Mouse (Mus musculus): Measurements from ENCODE around the gene Zfp335.

Gene Zfp335

DNA sequence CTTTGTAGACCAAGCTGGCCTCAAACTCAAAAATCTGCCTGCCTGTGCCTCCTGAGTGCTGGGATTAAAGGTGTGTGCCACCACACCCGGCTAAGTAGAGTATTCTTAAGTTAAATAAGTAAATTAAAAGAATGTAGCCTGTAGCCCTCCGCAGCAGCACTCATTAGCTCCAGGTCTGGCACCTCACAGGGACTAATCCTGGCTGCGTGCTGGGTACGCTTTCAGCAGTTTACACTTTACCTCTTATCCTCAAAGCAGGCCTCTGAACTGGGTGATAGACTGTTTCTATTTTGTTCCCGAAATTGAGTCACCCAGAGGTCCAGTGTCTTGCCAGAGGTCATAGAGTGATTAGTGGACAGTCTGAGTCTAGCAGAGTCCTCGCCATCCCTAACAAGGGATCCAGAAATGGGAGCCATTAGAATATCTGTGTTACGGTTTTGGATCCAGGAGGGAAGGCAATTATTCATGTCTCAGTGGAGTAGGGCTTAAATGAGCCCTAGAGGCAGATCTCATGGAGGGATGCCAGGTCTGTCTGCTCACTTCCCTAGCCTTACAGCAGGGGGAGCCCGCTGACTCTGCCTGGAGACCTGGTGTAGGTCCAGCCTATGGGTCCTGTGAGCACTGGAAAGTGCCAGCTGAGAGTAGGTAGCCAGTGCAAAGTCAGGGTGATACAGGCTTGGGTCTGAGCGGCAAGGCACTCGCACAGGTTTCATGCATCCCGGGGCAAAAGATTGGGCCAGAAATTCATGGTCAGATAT, 12.7 kb upstream of the Zfp335 start:
- DNase-seq (ENCODE audit: low read depth), result peak; percentile 90

DNA sequence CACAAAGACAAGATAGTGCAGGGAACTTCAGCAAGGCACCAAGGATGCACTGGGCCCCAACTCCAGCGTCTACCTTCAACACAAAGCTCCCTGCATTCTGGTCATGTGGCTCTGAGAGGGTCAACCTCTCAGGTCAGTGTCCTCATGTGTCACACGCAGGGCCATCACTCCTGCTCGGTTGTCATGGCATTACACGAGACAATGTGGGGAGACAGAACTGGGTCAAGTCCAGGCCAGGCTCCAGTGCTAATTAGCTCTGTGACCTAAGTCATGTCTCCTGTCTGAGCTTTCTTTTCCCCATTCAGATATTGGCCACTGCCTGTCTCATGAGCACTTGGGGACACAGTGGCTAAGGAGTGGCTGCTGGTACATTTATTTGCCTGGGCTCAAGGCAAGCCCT, 11.7 kb upstream of the Zfp335 start:
- no peak for DNase-seq (ENCODE audit: low read depth)

DNA sequence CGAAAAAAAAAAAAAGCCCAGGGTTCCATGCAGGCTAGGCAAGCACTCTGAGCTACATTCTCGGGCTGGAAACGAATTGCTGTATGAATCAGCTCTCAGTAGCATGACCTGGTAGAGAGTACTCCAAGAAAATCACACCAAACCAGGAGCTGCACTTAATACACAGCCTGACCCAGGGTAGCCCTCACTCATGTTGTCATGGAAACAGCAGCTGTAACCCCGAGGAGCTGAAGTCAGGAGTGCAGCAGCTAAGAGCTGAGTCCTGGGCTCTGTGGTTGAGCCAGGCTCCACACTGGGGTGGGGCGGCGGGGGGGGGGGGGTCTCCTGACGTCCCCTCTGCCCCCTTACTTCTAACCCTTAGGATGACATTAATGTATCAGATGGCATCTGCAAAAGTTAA, 10.4 kb upstream of the Zfp335 start:
- DNase-seq (ENCODE audit: low read depth), result no peak

GRCm38 (mm10) chr2:164918325-164918724, 6.8 kb upstream of the Zfp335 start:
- DNase-seq (ENCODE audit: low read depth), result peak; percentile 76

DNA sequence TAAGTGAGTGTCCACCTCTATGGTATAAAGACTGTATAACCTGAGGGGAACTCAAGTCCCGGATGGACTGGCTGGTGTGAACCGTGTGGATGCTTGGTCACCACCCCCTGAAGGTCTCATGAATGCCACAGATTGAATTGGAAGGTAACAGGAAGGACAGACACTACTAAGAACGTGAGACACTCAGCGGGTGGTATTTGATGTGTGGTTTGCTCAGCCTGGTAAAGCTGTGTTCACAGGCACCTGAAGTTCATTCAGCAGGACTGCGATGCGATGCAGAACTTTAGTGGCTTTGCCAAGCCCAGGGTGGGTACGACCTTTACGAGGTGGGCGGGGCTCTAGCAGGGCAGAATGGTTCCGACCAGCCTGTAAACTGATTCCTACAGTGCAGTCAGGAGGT, 5.8 kb upstream of the Zfp335 start:
- peak; percentile 42 for DNase-seq (ENCODE audit: low read depth)

- no peak for DNase-seq (ENCODE audit: low read depth)
Observed at GRCm38 (mm10) chr2:164916820-164917219, 5.3 kb upstream of the Zfp335 start.

GRCm38 (mm10) chr2:164913428-164913786, 1.9 kb upstream of the Zfp335 start:
- peak; percentile 87 for DNase-seq (ENCODE audit: low read depth)

DNA sequence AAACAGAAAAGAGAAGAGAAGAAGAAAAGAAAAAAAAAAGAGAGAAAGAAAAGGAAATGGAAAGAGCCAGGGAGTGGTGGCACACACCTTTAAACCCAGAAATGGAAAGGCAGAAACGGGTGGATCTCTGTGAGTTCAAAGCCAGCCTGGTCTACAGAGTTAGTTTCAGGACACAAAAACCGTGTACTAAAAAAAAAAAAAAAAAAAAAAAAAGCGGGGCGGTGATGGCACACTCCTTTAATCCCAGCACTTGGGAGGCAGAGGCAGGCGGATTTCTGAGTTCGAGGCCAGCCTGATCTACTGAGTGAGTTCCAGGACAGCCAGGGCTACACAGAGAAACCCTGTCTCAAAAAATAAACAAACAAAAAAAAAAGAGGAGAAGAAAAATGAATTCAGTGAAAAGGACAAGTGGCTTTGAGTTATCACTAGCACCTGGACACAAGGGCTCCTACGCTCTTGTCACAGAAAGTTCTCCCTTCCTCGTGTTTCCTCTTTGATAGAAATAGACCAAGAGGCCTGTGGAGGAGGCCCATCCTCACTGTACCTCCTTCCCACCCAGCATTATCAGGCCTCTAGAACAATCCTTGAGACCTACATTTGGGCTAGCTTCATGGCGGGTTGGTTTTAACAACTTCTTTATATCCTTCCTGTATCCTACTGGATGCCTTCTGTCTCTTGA, 1.3 kb upstream of the Zfp335 start:
- DNase-seq (ENCODE audit: low read depth), result no peak

DNA sequence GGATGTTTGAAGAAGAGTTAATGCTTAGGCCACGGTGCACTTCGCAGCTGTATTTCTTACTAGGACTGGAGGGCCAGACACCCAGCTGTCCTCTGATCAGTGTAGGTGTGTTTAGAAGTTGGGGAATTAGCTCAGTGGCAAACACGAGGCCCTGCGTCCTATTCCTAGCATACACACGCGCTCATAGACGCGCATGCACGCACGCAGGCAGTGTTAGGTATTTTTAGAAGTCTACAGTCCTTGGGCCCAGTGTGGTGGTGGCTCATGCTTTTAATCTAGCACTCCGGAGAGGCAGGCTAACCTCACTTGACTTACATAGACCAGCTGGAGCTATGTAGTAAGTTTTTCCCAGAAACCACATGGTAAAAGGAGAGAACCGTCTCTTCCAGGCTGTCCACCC, 594 bp upstream of the Zfp335 start:
- DNase-seq (ENCODE audit: low read depth), result peak; percentile 84

- no peak for DNase-seq (ENCODE audit: low read depth)
Observed at GRCm38 (mm10) chr2:164910360-164911061, 1.0 kb downstream of the Zfp335 start.

DNA sequence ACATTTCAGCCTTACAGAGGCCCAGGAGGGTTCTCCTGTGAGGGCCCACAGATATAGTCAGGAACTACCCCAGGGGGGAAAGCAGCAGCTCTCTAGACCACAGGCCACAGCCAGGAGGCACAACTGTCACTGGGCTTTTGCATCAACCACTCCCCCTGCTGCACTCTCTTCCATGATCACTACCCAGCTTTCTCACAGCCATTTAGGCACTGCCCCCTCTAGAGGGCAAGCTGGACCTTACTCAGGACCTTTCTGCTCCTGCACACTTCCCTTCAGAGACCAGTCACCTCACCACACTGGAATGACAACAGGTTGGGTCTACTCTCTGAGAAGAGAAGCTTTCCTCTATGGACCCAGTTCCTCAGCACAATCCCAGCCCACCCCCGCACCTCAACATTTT, 2.0 kb downstream of the Zfp335 start:
- DNase-seq (ENCODE audit: low read depth), result no peak

DNA sequence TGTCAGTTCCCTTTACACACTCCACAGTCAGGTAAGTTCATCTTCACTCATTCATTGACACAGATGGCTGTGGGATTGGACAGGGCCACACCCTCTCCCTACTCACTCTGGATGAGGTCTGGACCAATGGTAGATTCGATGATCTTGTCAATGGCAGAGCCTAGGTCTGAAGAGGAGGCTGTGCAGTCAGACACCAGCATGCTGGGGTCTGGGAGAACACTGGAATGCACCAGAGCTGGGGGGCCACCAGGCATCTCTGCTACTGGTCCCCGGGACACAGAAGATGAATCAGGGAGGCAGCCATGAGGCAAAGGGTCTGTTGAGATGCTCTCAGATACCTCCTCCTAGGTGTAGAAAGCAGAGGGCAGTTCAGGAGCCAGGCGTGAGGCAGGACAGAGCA, 2.5 kb downstream of the Zfp335 start:
- no peak for DNase-seq (ENCODE audit: low read depth)

- no peak for DNase-seq (ENCODE audit: low read depth)
Observed at GRCm38 (mm10) chr2:164908011-164908410, 3.5 kb downstream of the Zfp335 start.

GRCm38 (mm10) chr2:164907511-164907910, 4.0 kb downstream of the Zfp335 start:
- no peak for DNase-seq (ENCODE audit: low read depth)

DNA sequence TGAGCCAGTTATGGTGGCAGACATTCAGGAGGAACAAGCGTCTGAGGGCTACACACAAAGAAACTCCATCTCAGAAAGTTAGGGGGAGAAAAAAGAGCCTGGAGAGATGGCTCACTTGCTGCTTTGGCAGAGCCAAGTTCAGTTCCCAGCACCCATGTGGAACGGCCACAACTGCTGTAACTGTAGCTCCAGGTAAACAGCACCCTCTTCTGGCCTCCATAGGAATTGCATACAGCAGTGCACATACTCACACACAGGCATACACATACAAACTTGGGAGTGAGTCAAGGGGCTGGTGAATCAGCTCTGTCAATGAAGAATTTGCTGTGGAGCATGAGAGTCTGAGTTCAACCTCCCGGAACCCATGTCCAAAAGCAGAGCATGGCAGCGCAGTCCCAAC, 5.5 kb downstream of the Zfp335 start:
- DNase-seq (ENCODE audit: low read depth), result peak; percentile 43

- no peak for DNase-seq (ENCODE audit: low read depth)
Observed at GRCm38 (mm10) chr2:164903496-164903895, 8.1 kb downstream of the Zfp335 start.

DNA sequence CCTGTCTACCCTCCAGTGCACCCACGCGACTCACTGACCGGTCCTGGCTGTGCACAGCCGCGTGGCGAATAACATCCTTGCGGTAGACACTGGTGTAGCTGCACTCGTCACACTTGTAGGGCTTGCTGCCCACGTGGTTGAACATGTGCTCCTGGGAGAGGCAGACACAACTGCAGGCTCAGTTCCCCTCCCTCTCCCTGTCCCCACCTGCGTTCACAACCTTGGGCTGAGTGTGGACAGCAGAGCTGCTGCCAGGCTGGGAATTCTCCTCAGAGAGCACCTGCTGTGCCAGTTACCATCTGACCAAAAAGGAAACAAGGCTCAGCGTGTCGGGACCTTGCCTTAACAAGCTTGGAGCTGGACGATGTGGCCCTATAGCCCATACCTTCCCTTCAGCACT, 10.2 kb downstream of the Zfp335 start:
- DNase-seq (ENCODE audit: low read depth), result no peak

DNA sequence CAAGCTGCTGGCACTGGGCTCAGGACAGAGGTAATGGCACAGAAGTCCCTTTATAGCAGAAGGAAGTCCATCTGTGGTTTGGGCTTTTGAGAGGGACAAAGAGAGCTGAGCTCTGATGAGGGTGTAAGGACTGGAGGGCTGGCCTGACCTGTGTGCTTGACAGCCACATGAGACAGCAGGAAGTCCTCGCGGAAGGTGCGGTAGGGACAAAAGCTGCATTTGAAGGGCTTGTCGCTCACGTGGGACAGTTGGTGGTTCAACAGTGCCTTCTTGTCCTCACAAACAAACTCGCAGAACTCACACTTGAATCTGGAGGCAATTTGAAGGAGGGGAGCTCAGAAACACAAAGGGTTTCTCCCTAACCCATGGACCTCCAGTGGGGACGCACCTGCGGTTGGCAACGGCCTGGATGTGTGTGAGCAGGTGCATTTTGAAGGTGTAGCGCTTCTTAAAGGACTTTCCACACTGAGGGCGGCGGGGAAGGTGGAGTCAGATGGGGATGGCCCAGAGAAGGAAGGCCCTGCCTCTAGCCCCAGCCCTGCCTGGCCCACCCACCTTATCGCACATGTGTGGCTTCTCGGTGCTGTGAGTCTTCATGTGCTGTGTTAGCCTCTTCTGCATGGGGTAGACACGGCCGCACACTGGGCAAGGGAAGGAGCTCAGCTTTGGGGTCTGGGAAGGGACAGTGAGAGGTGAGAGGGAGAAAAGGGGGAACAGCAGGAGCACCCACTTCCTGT, 11.7 kb downstream of the Zfp335 start:
- peak; percentile 69 for DNase-seq (ENCODE audit: low read depth)

DNA sequence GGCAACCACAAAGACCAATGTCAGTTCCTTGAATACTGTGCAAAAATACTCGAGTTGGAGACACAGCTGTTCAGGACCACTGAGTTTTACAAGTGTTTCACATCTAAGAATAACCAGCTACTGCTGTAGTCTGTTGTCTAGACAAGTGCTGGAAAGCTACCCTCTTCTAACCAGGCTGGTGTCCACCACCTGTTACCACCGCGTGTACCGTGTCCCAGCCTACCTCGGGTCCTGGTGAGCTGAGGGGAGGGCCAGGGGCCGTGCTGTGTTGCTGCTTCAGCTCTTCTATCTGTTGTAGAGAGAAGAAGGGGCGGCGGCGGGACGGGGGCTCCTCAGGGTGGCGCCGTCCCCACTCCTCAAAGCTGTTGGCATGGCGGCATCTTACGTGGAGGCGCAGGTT, 12.5 kb downstream of the Zfp335 start:
- DNase-seq (ENCODE audit: low read depth), result no peak

DNA sequence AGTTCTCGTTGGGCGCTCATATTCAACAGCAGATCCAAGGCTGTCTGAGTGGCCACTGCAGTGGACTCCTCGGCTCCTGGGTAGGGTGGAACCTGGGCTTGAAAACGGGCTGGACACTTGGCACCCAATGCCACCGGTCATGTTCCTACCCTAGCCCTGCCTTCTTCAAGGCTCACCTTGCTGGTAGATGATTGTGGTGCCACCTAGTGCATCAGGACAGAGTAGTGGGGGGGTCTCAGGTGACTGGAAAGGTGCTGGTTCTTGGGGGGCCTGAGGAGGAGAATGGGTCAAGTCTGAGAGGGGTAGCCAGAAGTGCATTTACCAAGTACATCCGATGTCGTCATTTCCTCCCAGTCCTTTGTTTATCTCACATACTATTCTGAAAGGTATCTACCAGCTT, 13.5 kb downstream of the Zfp335 start:
- no peak for DNase-seq (ENCODE audit: low read depth)

- DNase-seq (ENCODE audit: low read depth), result no peak
Observed at GRCm38 (mm10) chr2:164895885-164896284, 15.7 kb downstream of the Zfp335 start.

DNA sequence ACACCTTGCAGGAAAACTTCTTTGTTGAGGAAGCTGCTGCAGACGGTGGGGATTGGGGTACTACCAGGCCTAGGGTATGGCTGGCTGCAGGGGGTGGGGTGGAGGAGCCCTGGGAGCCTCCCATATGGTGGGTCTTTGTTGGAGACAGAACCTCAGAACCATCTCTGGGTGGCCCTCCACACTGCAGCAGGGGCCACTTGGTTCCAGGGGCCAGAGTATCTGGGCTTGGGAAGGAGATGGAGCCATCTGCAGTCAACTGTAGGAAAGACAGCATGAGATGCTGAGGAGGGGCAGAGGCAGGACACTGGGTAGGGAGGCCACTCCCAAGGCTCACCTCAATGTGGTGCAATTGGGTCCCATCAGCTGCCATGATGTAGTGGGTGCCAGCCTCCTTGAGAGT, 16.9 kb downstream of the Zfp335 start:
- DNase-seq (ENCODE audit: low read depth), result no peak

- no peak for DNase-seq (ENCODE audit: low read depth)
Observed at GRCm38 (mm10) chr2:164894048-164894447, 17.5 kb downstream of the Zfp335 start.

All from naive thymus-derived CD4-positive, alpha-beta T cell, adult 2 months (primary cell).